17 mouse cellular contexts compared by ENCODE assay signal in genomic region chr6:64313132-64313531, GRCm38 (mm10).
DNase-seq lines count a peak whose midpoint lies in the region; ATAC-seq and TF ChIP-seq lines count a peak whose summit lies in the region.
"Had no signal": no experiment of that assay in that cellular context is flagged by ENCODE, and none has a peak within 500 bp of the region (broad histone marks: within the 10 kb centered on the region; RNA-seq: fewer than 3 reads in every experiment).

No protein-coding gene starts in this region.

- TF ChIP-seq POLR2A in heart, adult 2 months (IDR thresholded peaks at IDR 0.05; ENCODE audit: insufficient read depth, low read depth, low read length): no peak

- no peaks in the 10 kb centered on the region for H3K4me1 ChIP-seq in heart, adult 2 months (ENCODE audit: control insufficient read depth, insufficient read depth, low read length)
- H3K4me1 ChIP-seq: embryonic facial prominence, embryonic 12.5 days; lung, embryonic 15.5 days had no signal

- DNase-seq in heart, adult 2 months: no peak
- no peak for DNase-seq in heart, postnatal 10 days
- peak; percentile 0 to 22 for DNase-seq in kidney, postnatal 36 days
- no peak for DNase-seq in kidney, adult 11 months
- peak; percentile 5 for DNase-seq in 3T3-L1 (ENCODE audit: low read depth, low spot score)
- DNase-seq in R1 (ENCODE audit: low read depth, low spot score): peak; percentile 13
- DNase-seq: adrenal gland, postnatal 14 days; cerebellum, adult 18-20 months; cerebellum, postnatal 36 days; forebrain, postnatal 0 days; gastrocnemius, postnatal 10 days; midbrain, embryonic 14.5 days; thymus, postnatal 4 days had no signal

- H3K36me3 ChIP-seq in heart, adult 2 months (ENCODE audit: control insufficient read depth, insufficient read depth, low read length): no peaks in the 10 kb centered on the region
- H3K36me3 ChIP-seq: embryonic facial prominence, embryonic 12.5 days; hindbrain, embryonic 13.5 days; lung, embryonic 15.5 days had no signal

- 89% methylated on average over 1 of the region's 1 CpGs for WGBS in heart, adult 2 months

- H3K27ac ChIP-seq in heart, adult 2 months: no peak overlapping the region
- H3K27ac ChIP-seq: embryonic facial prominence, embryonic 12.5 days; hindbrain, embryonic 13.5 days; lung, embryonic 15.5 days had no signal

- intact Hi-C loops in heart, adult 2 months (cut with DNase I): loop anchor here (5.0 to 10.0 kb wide), 2 partner anchors 252 to 339 kb away; no protein-coding TSS in a partner anchor
- intact Hi-C loops in heart, postnatal 10 days (cut with DNase I): loop anchor here (5.0 kb wide), 1 partner anchor 339 kb away; no protein-coding TSS in a partner anchor

- no peak overlapping the region for H3K9ac ChIP-seq in heart, adult 2 months (ENCODE audit: low read depth, low read length)
- H3K9ac ChIP-seq: embryonic facial prominence, embryonic 12.5 days; forebrain, postnatal 0 days; hindbrain, embryonic 13.5 days; lung, embryonic 15.5 days had no signal

- no peaks in the 10 kb centered on the region for H3K27me3 ChIP-seq in heart, adult 2 months (ENCODE audit: control insufficient read depth, insufficient read depth, low read length)
- H3K27me3 ChIP-seq: embryonic facial prominence, embryonic 12.5 days; hindbrain, embryonic 13.5 days; lung, embryonic 15.5 days had no signal

- no peak overlapping the region for H3K4me3 ChIP-seq in heart, adult 2 months
- H3K4me3 ChIP-seq: embryonic facial prominence, embryonic 12.5 days; hindbrain, embryonic 13.5 days; lung, embryonic 15.5 days had no signal

- no peak for ATAC-seq in erythroid progenitor cell, adult 5-6 weeks (replicated peaks; ENCODE audit: low FRiP score, poor library complexity, severe bottlenecking)
- ATAC-seq: forebrain, postnatal 0 days had no signal

- no peaks in the 10 kb centered on the region for H3K79me2 ChIP-seq in heart, adult 2 months (replicated peaks; ENCODE audit: control insufficient read depth, insufficient read depth, low read length)

- peak; percentile 43 for TF ChIP-seq CTCF in heart, adult 2 months (IDR thresholded peaks at IDR 0.05)

- TF ChIP-seq EP300 in heart, adult 2 months (IDR thresholded peaks at IDR 0.05; ENCODE audit: insufficient read depth, low read depth, low read length): no peak

Comparison
In these comparisons a context has a peak if more than half of its experiments do, and no peak if none do; other contexts are left out.
1. DNase-seq: peak in kidney, postnatal 36 days (2 of 2), 3T3-L1 (single experiment) and R1 (single experiment); none in heart, adult 2 months (0 of 2), heart, postnatal 10 days (0 of 2) and kidney, adult 11 months (single experiment).